Mouse (Mus musculus) MEL (cell line): Measurements from ENCODE around the gene Aqp8. TPM values are rescaled to one million over a fixed set of nuclear protein-coding genes. Genes with fewer than 3 reads are reported as not detected.

Experiments used
- DNase-seq: peaks from one replicate; pipeline ENCODE4 v3.0.0; 2011; ENCODE audit warnings: low read depth, low spot score
- H3K27ac ChIP-seq: 2 replicates; pipeline ENCODE4 v1.5.1; 2012; ENCODE audit warnings: low read depth, mild to moderate bottlenecking, control low read depth, low read length, moderate library complexity; ENCODE audit not compliant: control insufficient read depth
- H3K27me3 ChIP-seq, 2 experiments: fragments of 150-350 bp in 1 of 2; sonication (generic) in 1 of 2; 2 replicates each; pipeline ENCODE4 v1.6.1; 2012; ENCODE audit warnings: low read length in 2 of 2, mild to moderate bottlenecking in 2 of 2, improper control_type of control experiment in 1 of 2, moderate library complexity in 1 of 2; ENCODE audit not compliant: insufficient read depth in 2 of 2, control insufficient read depth in 1 of 2
- H3K36me3 ChIP-seq, 2 experiments: 2 replicates each; pipeline ENCODE4 v1.6.1; 2012 to 2014; ENCODE audit warnings: low read length in 2 of 2, improper control_type of control experiment in 1 of 2, inconsistent platforms in 1 of 2, mild to moderate bottlenecking in 1 of 2; ENCODE audit not compliant: insufficient read depth in 2 of 2, control insufficient read depth in 1 of 2
- H3K4me1 ChIP-seq, 2 experiments: fragments of 150-350 bp in 1 of 2; sonication (generic) in 1 of 2; 2 replicates each; pipeline ENCODE4 v1.6.1; 2012; ENCODE audit warnings: low read length in 2 of 2, improper control_type of control experiment in 1 of 2, mild to moderate bottlenecking in 1 of 2; ENCODE audit not compliant: insufficient read depth in 2 of 2, control insufficient read depth in 1 of 2
- H3K4me3 ChIP-seq, 2 experiments: fragments of 150-350 bp in 1 of 2; sonication (generic) in 1 of 2; 2 replicates each; pipeline ENCODE4 v1.5.1; 2012; ENCODE audit warnings: low read depth in 2 of 2, low read length in 2 of 2, mild to moderate bottlenecking in 2 of 2, moderate library complexity in 2 of 2, control low read depth in 1 of 2, improper control_type of control experiment in 1 of 2; ENCODE audit not compliant: control insufficient read depth in 1 of 2, insufficient read depth in 1 of 2
- H3K79me2 ChIP-seq: 2 replicates; pipeline ENCODE4 v1.6.1; 2012; ENCODE audit warnings: mild to moderate bottlenecking, low read length, moderate library complexity; ENCODE audit not compliant: control insufficient read depth, poor library complexity, insufficient read depth
- H3K9ac ChIP-seq: 2 replicates; pipeline ENCODE4 v1.6.1; 2012; ENCODE audit warnings: low read depth, mild to moderate bottlenecking, control low read depth, low read length, moderate library complexity; ENCODE audit not compliant: control insufficient read depth, poor library complexity, severe bottlenecking
- H3K9me3 ChIP-seq: fragments of 150-350 bp; sonication (generic); replicated peaks from 2 replicates; pipeline ENCODE4 v1.6.1; 2012; ENCODE audit warnings: mild to moderate bottlenecking, low read length, improper control_type of control experiment, moderate library complexity; ENCODE audit not compliant: insufficient read depth
- GATA1 ChIP-seq: IDR thresholded peaks from 2 replicates; pipeline ENCODE4 v1.6.1; 2011; ENCODE audit warnings: low read depth, low read length, improper control_type of control experiment
- polyA plus RNA-seq, 2 experiments: library from polyadenylated mRNA; stranded (reverse) in 1 of 2; unstranded in 1 of 2; fragments of >175 nt in 1 of 2; fragments of >200 nt in 1 of 2; gene quantifications; 2 replicates each; pipeline versions ENCODE4 v1.2.1 to v1.2.4; 2012; ENCODE audit warnings: low replicate concordance in 2 of 2, low read depth in 1 of 2; ENCODE audit not compliant: insufficient read length in 2 of 2, insufficient read depth in 1 of 2, missing spikeins in 1 of 2
- total RNA-seq: library from RNA; depleted of rRNA; stranded (reverse); fragments of 300-350 nt; gene quantifications from 2 replicates; pipeline ENCODE4 v1.2.3, GENCODE M21; 2012; rRNA removed

Aqp8 gene
- total and polyA plus RNA-seq, 3 experiments: 0.46 to 2.1 TPM; not detected in 1

GRCm38 (mm10) chr7:123507946-123508345 lies 45.9 kb downstream of the Aqp8 start:
- no peak for TF ChIP-seq GATA1
- Histone ChIP-seq H3K9ac (no peak overlapping the region), H3K79me2 (no peaks in the 10 kb centered on the region), H3K4me3 (no peak overlapping the region), H3K9me3 (no peaks in the 10 kb centered on the region), H3K36me3 (no peaks in the 10 kb centered on the region), H3K27me3 (0 out of 4 replicates have a peak, but pooled peaks cover 0 to 2% of the 10 kb centered on the region in 2 experiments), H3K27ac (no peak overlapping the region), H3K4me1 (no peaks in the 10 kb centered on the region)
- DNase-seq: no peak

Other genes with a start within 250 kb of the Aqp8 start
- not detected in 2 replicates for gene Slc5a11, start 247.5 kb upstream of the Aqp8 start, total RNA-seq
- gene Slc5a11, start 247.5 kb upstream of the Aqp8 start, polyA plus RNA-seq: not detected
- gene Lcmt1, start 92.5 kb upstream of the Aqp8 start, total RNA-seq: 45.3 and 51.7 TPM in 2 replicates
- 10 to 100 TPM in 1 of 2 experiments, not detected in 1; 44.4 TPM for gene Lcmt1, start 92.5 kb upstream of the Aqp8 start, polyA plus RNA-seq
- 2.6 and 3.1 TPM in 2 replicates for gene Arhgap17, start 92.4 kb upstream of the Aqp8 start, total RNA-seq
- gene Arhgap17, start 92.4 kb upstream of the Aqp8 start, polyA plus RNA-seq: 100 to 1,000 TPM in 1 of 2 experiments, 10 to 100 TPM in 1; 33.7 to 124 TPM
- gene Zkscan2, start 38.2 kb downstream of the Aqp8 start, total RNA-seq: not detected in 2 replicates
- gene Zkscan2, start 38.2 kb downstream of the Aqp8 start, polyA plus RNA-seq: not detected